Mouse (Mus musculus) cerebellum, adult 2 months (tissue): ENCODE results near the gene Scaf1.

ENCODE experiments used
- CTCF ChIP-seq: fragments of 200-500 bp; IDR thresholded peaks from 2 replicates; pipeline ENCODE4 v1.5.1; 2011; ENCODE audit warnings: low read depth, mild to moderate bottlenecking, control low read depth, low read length, moderate library complexity, borderline replicate concordance; ENCODE audit not compliant: insufficient read depth
- POLR2A ChIP-seq: fragments of 200-500 bp; IDR thresholded peaks from 2 replicates; pipeline ENCODE4 v1.6.1; 2011; ENCODE audit warnings: low read length, control low read depth, borderline replicate concordance; ENCODE audit not compliant: insufficient read depth

DNA sequence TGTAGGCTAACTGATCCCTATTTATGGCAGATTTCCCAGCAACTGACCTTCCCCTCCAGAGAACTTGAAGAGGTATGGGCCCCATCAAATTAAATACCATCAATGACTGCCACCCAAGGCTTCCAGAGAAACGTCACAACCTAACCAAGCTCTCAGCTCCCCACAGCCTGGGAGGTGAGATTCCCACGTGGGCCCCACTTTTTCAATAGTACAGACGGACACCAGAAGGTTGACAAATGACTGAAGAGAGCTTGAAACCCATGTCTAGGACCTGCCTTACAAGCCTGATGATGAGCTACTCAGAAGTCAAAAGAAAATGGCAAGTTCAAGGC lies 31.4 kb downstream of the Scaf1 start:
- TF ChIP-seq CTCF (no peak), POLR2A (no peak)
